16 mouse cellular contexts compared by ENCODE assay signal in genomic region chr11:11777246-11777645, GRCm38 (mm10).
"Had no signal": no experiment of that assay in that cellular context is flagged by ENCODE, and none has a peak within 500 bp of the region (broad histone marks: within the 10 kb centered on the region; RNA-seq: fewer than 3 reads in every experiment).

No protein-coding gene starts in this region.

- H3K27me3 ChIP-seq: limb, embryonic 13.5 days; midbrain, embryonic 13.5 days; neural tube, embryonic 13.5 days had no signal

- DNase-seq: kidney, adult 8-10 months; kidney, postnatal 25 days; layer of hippocampus, adult 9-11 months; layer of hippocampus, postnatal 36 days; left cerebral cortex, postnatal 4 days; lung, adult 18-20 months; lung, postnatal 4 days; retina, postnatal 1 day; thymus, adult 2 months; thymus, postnatal 25 days had no signal

- H3K4me2 ChIP-seq: limb, embryonic 13.5 days; midbrain, embryonic 13.5 days; neural tube, embryonic 13.5 days had no signal

- H3K9ac ChIP-seq: limb, embryonic 13.5 days; liver, embryonic 14.5 days; midbrain, embryonic 13.5 days; neural tube, embryonic 13.5 days had no signal

- ATAC-seq: intestine, postnatal 0 days; lung, postnatal 0 days; midbrain, embryonic 13.5 days had no signal

- H3K27ac ChIP-seq: limb, embryonic 13.5 days; liver, embryonic 14.5 days; midbrain, embryonic 13.5 days; neural tube, embryonic 13.5 days had no signal

- H3K9me3 ChIP-seq: limb, embryonic 13.5 days; midbrain, embryonic 13.5 days; neural tube, embryonic 13.5 days had no signal

- H3K36me3 ChIP-seq: limb, embryonic 13.5 days; midbrain, embryonic 13.5 days; neural tube, embryonic 13.5 days had no signal

- H3K4me3 ChIP-seq: limb, embryonic 13.5 days; midbrain, embryonic 13.5 days; neural tube, embryonic 13.5 days had no signal

- H3K4me1 ChIP-seq: limb, embryonic 13.5 days; midbrain, embryonic 13.5 days; neural tube, embryonic 13.5 days had no signal
